Mouse (Mus musculus) cortical plate, adult 2 months (tissue): ENCODE data around the gene Cdh15.

ENCODE experiments used
- CTCF ChIP-seq: fragments of 200-500 bp; IDR thresholded peaks from 2 replicates; pipeline ENCODE4 v1.5.1; 2011; ENCODE audit warnings: mild to moderate bottlenecking, control low read depth, low read length; ENCODE audit not compliant: insufficient read depth; ENCODE audit errors: extremely low read depth
- POLR2A ChIP-seq: fragments of 200-500 bp; IDR thresholded peaks from 2 replicates; pipeline ENCODE4 v1.6.1; 2011; ENCODE audit warnings: mild to moderate bottlenecking, low read length, control low read depth; ENCODE audit not compliant: insufficient read depth; ENCODE audit errors: extremely low read depth

DNA sequence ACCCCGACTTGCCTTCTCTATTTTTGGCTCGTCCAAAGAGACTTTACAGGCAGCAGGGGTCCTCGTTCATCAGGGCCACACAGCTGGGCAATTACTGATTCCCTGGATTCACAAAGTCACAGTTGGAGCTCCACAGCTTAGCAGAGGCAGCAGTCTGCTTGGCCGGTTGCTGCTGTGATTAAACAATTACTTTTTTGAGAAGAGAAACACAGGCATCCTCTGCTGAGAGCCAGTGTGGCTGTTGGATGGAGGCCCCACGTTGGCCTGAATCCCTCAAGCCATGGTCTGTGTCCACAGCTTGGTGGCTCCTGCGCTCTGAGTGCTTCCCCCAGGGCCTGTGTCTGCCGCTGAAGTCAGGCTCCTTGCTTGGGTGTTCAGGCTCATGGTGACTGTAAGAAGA, 33.2 kb upstream of the Cdh15 start:
- TF ChIP-seq CTCF (no peak), POLR2A (no peak)
